Mouse (Mus musculus) cortical plate, adult 2 months (tissue): Measurements from ENCODE around the gene Slc38a6.

ENCODE experiments used
- CTCF ChIP-seq: fragments of 200-500 bp; IDR thresholded peaks from 2 replicates; pipeline ENCODE4 v1.5.1; 2011; ENCODE audit warnings: mild to moderate bottlenecking, control low read depth, low read length; ENCODE audit not compliant: insufficient read depth; ENCODE audit errors: extremely low read depth
- POLR2A ChIP-seq: fragments of 200-500 bp; IDR thresholded peaks from 2 replicates; pipeline ENCODE4 v1.6.1; 2011; ENCODE audit warnings: mild to moderate bottlenecking, low read length, control low read depth; ENCODE audit not compliant: insufficient read depth; ENCODE audit errors: extremely low read depth

DNA sequence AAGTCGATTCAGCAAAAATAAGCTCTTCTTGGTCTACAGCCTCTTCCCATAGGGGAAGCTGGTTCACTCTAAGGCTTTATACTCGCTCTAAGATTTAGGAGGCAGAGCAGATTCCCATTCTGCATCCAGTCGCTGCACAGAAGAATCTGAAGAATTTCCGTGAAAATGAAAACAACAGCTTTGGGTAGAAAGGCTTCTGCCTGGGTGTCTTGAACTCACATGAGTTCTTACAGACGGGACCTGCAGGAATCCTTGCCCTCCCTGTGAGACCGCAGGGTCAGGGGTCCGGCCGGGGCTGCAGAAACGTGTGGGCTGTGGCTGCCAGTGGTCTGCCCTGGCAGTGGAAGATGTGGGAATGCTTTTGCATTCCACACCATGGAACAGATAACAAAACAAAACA is 64.4 kb downstream of the Slc38a6 start:
- no peak for TF ChIP-seq CTCF
- no peak for TF ChIP-seq POLR2A
